Mouse (Mus musculus) forelimb bud, embryonic 11.5 days (tissue): ENCODE results near the gene Rhox4c.
"Not testable (repeated sequence)": the region's sequence is repeated elsewhere in the genome, so short reads cannot be mapped to it uniquely, and the experiment has no call there.

Experiments used
- DNase-seq: peaks from one replicate; pipeline ENCODE4 v3.0.0-alpha.2; 2012; ENCODE audit warnings: low read depth, low spot score

Gene Rhox4c

GRCm38 (mm10) chrX:37480037-37480436 is at the start of gene Rhox4c:
Rhox4c (plus strand) TSS chrX:37480337.
- not testable (repeated sequence) for DNase-seq

DNA sequence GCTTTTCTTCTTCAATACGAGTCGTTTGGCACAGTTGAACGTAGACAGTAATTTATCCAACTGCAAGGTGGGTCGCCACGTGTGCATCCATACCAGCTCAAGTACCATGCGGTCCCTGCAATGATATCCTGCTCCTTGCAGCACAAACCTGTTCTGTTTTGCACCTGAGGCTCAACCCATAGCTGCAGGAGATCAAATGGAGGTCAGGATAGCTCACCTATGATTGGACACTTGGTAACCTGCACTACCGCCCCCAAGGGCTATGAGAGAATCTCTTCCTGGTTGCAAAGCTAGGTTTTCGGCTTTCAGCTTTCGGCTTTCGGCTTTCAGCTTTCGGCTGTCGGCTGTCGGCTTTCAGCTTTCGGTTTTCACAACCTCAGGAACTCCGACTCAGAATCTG is 47.9 kb upstream of the Rhox4c start, which contains the start of gene Rhox4b:
Gene Rhox4b, plus strand, starts transcription at position 301 of the 400 bp plus-strand sequence.
- not testable (repeated sequence) for DNase-seq

GRCm38 (mm10) chrX:37453380-37453779 is 26.8 kb upstream of the Rhox4c start, which contains the start of gene Rhox2c:
Rhox2c (plus strand) TSS chrX:37453680.
- DNase-seq, result not testable (repeated sequence)

DNA sequence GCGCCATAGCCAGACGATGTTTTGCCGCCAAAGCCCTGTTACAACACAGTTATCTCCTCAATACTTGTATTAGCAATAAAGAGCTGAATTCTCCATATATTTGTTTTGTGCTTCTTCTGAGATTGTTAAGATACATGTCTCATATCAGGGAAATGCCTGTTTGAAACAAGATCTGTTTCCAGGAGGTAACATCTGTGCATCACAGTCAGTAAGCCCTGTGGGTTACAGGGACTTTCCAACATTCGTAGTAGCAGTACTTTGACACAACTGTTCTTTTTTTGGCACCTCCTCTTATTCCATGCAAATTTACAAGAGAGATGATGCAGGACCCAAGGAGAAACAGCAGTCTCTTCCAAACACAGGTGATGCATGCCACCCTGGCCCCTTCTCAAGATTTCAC is 21.9 kb upstream of the Rhox4c start, which contains the start of gene Rhox3c:
Gene Rhox3c, plus strand, starts transcription at position 301 of the 400 bp plus-strand sequence.
- not testable (repeated sequence) for DNase-seq

DNA sequence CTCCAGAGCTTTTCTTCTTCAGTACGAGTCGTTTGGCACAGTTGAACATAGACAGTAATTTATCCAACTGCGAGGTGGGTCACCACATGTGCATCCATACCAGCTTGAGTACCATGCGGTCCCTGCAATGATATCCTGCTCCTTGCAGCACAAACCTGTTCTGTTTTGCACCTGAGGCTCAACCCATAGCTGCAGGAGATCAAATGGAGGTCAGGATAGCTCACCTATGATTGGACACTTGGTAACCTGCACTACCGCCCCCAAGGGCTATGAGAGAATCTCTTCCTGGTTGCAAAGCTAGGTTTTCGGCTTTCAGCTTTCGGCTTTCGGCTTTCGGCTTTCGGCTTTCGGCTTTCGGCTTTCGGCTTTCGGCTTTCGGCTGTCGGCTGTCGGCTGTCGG is 33.9 kb downstream of the Rhox4c start, which contains the start of gene Rhox4d:
Gene Rhox4d, plus strand, starts transcription at position 301 of the 400 bp plus-strand sequence.
- not testable (repeated sequence) for DNase-seq

GRCm38 (mm10) chrX:37530152-37530551 is 50.0 kb downstream of the Rhox4c start, which contains the start of gene Rhox2e:
Rhox2e (plus strand) TSS chrX:37530452.
- not testable (repeated sequence) for DNase-seq
